Mouse (Mus musculus) Patski (cell line): Measurements from ENCODE around the gene Unc79. TPM values are rescaled to one million over a fixed set of nuclear protein-coding genes. Genes with fewer than 3 reads are reported as not detected.
A peak's percentile ranks its signal among the peaks of the same experiment; 100 is the strongest.

Experiments
- ATAC-seq: fragments of 100-300 bp; one replicate; pipeline ENCODE4 v1.8.0; 2021
- CTCF ChIA-PET: fragments of 350-600 bp; sonication (Branson Sonifier 250); formaldehyde crosslinking; loops from one replicate; lab custom pipeline; 2022; ENCODE audit warnings: inconsistent platforms; lab: Charles Lee
- POLR2A ChIA-PET: fragments of 350-600 bp; sonication (Branson Sonifier 250); formaldehyde crosslinking; loops from one replicate; lab custom pipeline; 2022; ENCODE audit warnings: antibody characterized with exemption, inconsistent platforms; lab: Charles Lee
- DNase-seq: peaks from one replicate; pipeline ENCODE4 v3.0.0-alpha.2; 2011; ENCODE audit warnings: low read depth, low spot score
- H3K27me3 ChIP-seq: fragments of 371-371 bp; one replicate; pipeline ENCODE4 v1.5.1; 2021
- CTCF ChIP-seq: fragments of 100-300 bp; IDR thresholded peaks from one replicate; pipeline ENCODE4 v1.5.1; 2021
- in situ Hi-C: fragments of 300-500 bp; cut with MboI; formaldehyde crosslinking; loops from 3 replicates; pipeline ENCODE4 v1.11.1; 2018; ENCODE audit warnings: low pct_unique_long_range_greater_than_20kb, mixed read lengths
- polyA plus RNA-seq: library from polyadenylated mRNA; unstranded; gene quantifications from one replicate; pipeline ENCODE4 v1.2.3, GENCODE M21; 2021

The Unc79 gene
- polyA plus RNA-seq, 1 experiment from 2014 or later, result not detected

- TF ChIP-seq CTCF, result peak; percentile 8
- peaks cover 3% of the 10 kb centered on the region for H3K27me3 ChIP-seq
- DNase-seq, result no peak
- no peak for ATAC-seq
- ChIA-PET CTCF (no interaction called here), POLR2A (no interaction called here)
- in situ Hi-C loops, result no loop called here
Measured at GRCm38 (mm10) chr12:102960051-102960775, 11.6 kb downstream of the Unc79 start.

GRCm38 (mm10) chr12:102961066-102961465, 12.4 kb downstream of the Unc79 start:
- ChIA-PET POLR2A (no interaction called here), CTCF (no interaction called here)
- ATAC-seq (peak; percentile 44), DNase-seq (no peak)
- TF ChIP-seq CTCF, result no peak
- H3K27me3 ChIP-seq, result no peaks in the 10 kb centered on the region
- in situ Hi-C loops, result no loop called here

- CTCF ChIA-PET, result interaction anchor here (1.8 kb wide), 1 partner anchor 9 kb away, joined by 4 read pairs; no protein-coding TSS in a partner anchor
- TF ChIP-seq CTCF, result no peak
- no peaks in the 10 kb centered on the region for H3K27me3 ChIP-seq
- in situ Hi-C loops, result no loop called here
- POLR2A ChIA-PET, result no interaction called here
- DNase-seq (no peak), ATAC-seq (no peak)
Measured at GRCm38 (mm10) chr12:102964486-102964885, 15.8 kb downstream of the Unc79 start.

DNA sequence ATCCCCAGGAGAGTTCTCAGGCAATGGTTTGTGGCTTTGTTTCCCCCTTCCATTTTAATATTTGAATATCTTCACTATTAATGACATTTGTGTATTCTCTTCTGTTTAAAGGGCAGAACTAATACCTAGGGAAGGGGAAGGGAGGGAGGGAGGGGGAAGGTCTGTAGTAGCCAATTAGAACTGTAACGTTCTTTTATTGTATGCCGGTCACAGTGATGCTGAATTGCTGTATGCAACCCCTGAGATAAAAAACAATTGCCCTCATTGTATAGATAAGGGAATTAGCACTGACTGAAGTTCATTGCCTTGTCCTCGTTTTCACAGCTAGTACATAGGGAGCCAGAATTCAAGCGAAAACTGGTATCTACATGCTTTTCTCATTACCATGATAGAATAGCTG, 31.9 kb downstream of the Unc79 start:
- peaks cover 5% of the 10 kb centered on the region for H3K27me3 ChIP-seq
- CTCF ChIA-PET, result no interaction called here
- ATAC-seq, result no peak
- TF ChIP-seq CTCF, result no peak
- DNase-seq, result no peak
- in situ Hi-C loops, result no loop called here
- POLR2A ChIA-PET, result interaction anchor here (0.6 kb wide), 1 partner anchor 99 kb away, joined by 3 read pairs; no protein-coding TSS in a partner anchor

DNA sequence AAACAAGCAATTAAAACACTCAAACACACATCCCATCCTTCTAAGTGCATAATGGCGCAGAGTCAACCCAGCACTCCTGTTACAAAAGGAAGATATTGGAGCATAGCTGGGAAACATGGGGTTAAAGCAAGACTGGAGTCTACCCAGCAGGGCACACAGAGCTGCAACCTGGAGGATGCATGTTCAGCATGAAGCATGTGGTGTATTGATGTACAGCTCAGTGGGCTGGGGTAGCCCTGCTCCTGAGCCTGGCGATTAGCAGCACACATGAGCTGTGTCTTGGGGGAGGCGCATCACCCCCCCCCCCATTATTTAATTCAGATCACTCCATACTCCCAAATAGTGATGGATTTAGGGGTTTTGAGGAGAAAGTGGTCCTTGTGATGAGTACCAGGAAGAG, 32.9 kb downstream of the Unc79 start:
- TF ChIP-seq CTCF, result no peak
- CTCF ChIA-PET, result no interaction called here
- H3K27me3 ChIP-seq, result peaks cover 5% of the 10 kb centered on the region
- in situ Hi-C loops, result no loop called here
- POLR2A ChIA-PET, result no interaction called here
- no peak for ATAC-seq
- no peak for DNase-seq

DNA sequence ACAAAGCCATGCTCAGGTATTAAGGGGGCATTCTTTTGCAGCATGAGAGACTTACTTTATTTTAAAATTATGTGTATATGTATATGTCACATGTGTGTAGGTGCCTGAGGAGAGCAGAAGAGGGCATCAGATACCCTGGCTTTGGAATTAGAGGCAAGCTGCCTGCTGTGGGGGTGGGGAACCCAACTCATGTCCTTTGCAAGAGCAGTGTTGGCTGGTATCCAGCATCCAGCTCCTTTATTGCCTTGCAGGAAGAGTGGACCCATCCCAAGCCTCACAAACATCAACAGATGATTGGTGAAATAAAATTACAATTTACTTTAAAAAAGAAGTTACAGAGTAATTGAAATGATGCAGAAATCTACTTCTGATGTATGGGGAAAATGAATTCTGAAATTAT, 36.7 kb downstream of the Unc79 start:
- H3K27me3 ChIP-seq, result peaks cover 5% of the 10 kb centered on the region
- in situ Hi-C loops, result no loop called here
- TF ChIP-seq CTCF, result no peak
- ChIA-PET CTCF (no interaction called here), POLR2A (no interaction called here)
- DNase-seq (no peak), ATAC-seq (no peak)

GRCm38 (mm10) chr12:102987736-102988135, 39.1 kb downstream of the Unc79 start:
- H3K27me3 ChIP-seq, result peaks cover 14% of the 10 kb centered on the region
- ATAC-seq (no peak), DNase-seq (no peak)
- in situ Hi-C loops, result no loop called here
- ChIA-PET CTCF (no interaction called here), POLR2A (no interaction called here)
- no peak for TF ChIP-seq CTCF

GRCm38 (mm10) chr12:103008491-103008890, 59.8 kb downstream of the Unc79 start:
- ChIA-PET CTCF (no interaction called here), POLR2A (interaction anchor here (0.6 kb wide), 1 partner anchor 9 kb away, joined by 8 read pairs; no protein-coding TSS in a partner anchor)
- ATAC-seq, result no peak
- no peak for DNase-seq
- TF ChIP-seq CTCF, result no peak
- H3K27me3 ChIP-seq, result no peaks in the 10 kb centered on the region
- in situ Hi-C loops, result no loop called here

- DNase-seq (no peak), ATAC-seq (no peak)
- TF ChIP-seq CTCF, result no peak
- H3K27me3 ChIP-seq, result no peaks in the 10 kb centered on the region
- ChIA-PET CTCF (no interaction called here), POLR2A (no interaction called here)
- in situ Hi-C loops, result no loop called here
Measured at GRCm38 (mm10) chr12:103018161-103018560, 69.5 kb downstream of the Unc79 start.

GRCm38 (mm10) chr12:103036692-103037091, 88.0 kb downstream of the Unc79 start:
- in situ Hi-C loops, result loop anchor here (25.0 kb wide), 1 partner anchor 524 kb away; no protein-coding TSS in a partner anchor
- POLR2A ChIA-PET, result no interaction called here
- no peak for TF ChIP-seq CTCF
- no peak for ATAC-seq
- H3K27me3 ChIP-seq, result peaks cover 4% of the 10 kb centered on the region
- CTCF ChIA-PET, result no interaction called here
- DNase-seq, result no peak

- ChIA-PET POLR2A (interaction anchor here (0.9 kb wide), 1 partner anchor 32 kb away, joined by 5 read pairs; no protein-coding TSS in a partner anchor), CTCF (no interaction called here)
- in situ Hi-C loops, result loop anchor here (25.0 kb wide), 1 partner anchor 527 kb away; no protein-coding TSS in a partner anchor
- ATAC-seq (no peak), DNase-seq (no peak)
- no peak for TF ChIP-seq CTCF
- no peaks in the 10 kb centered on the region for H3K27me3 ChIP-seq
Measured at GRCm38 (mm10) chr12:103039332-103039731, 90.7 kb downstream of the Unc79 start.
